Mouse (Mus musculus) intestine, embryonic 16.5 days (tissue): ENCODE measurements around the gene Ptcd1. TPM values are rescaled to one million over a fixed set of nuclear protein-coding genes. Genes with fewer than 3 reads are reported as not detected.
"Not testable (repeated sequence)": the region's sequence is repeated elsewhere in the genome, so short reads cannot be mapped to it uniquely, and the experiment has no call there.

ENCODE experiments used
- ATAC-seq: fragments of 200-750 bp; cut with Nextera tagmentation; 2 replicates; pipeline ENCODE4 v1.8.0; 2017; ENCODE audit warnings: moderate TSS enrichment, moderate library complexity
- H3K27ac ChIP-seq: fragments of 300-500 bp; sonication (generic); 2 replicates; pipeline ENCODE4 v1.5.1; 2014; ENCODE audit warnings: mild to moderate bottlenecking, low read length
- H3K27me3 ChIP-seq: fragments of 300-500 bp; sonication (generic); replicated peaks from 2 replicates; pipeline ENCODE4 v1.6.1; 2014; ENCODE audit warnings: low read length, control low read depth, mixed read lengths; ENCODE audit not compliant: control insufficient read depth, insufficient read depth
- H3K36me3 ChIP-seq: fragments of 300-500 bp; sonication (generic); 2 replicates; pipeline ENCODE4 v1.6.1; 2014; ENCODE audit warnings: low read length, control low read depth; ENCODE audit not compliant: control insufficient read depth, insufficient read depth
- H3K4me1 ChIP-seq: fragments of 300-500 bp; sonication (generic); 2 replicates; pipeline ENCODE4 v1.6.1; 2014; ENCODE audit warnings: low read length, control low read depth, mixed read lengths; ENCODE audit not compliant: control insufficient read depth, insufficient read depth
- H3K4me2 ChIP-seq: fragments of 300-500 bp; sonication (generic); 2 replicates; pipeline ENCODE4 v1.6.1; 2014; ENCODE audit warnings: low read depth, low read length, control low read depth
- H3K4me3 ChIP-seq: fragments of 300-500 bp; sonication (generic); 2 replicates; pipeline ENCODE4 v1.5.1; 2014; ENCODE audit warnings: mild to moderate bottlenecking, low read length
- H3K9ac ChIP-seq: fragments of 300-500 bp; sonication (generic); 2 replicates; pipeline ENCODE4 v1.6.1; 2014; ENCODE audit warnings: low read depth, low read length
- H3K9me3 ChIP-seq: fragments of 300-500 bp; sonication (generic); 2 replicates; pipeline ENCODE4 v1.6.1; 2016; ENCODE audit warnings: low read length, control low read depth; ENCODE audit not compliant: control insufficient read depth
- WGBS: fragments of 180-500 bp; shearing (Covaris S2); extraction: QIAGEN DNeasy Blood & Tissue Kit; methylation state at CpG from one replicate; pipeline ENCODE4 v1.1.7; 2014; 5-methylcytosine and 5-hydroxymethylcytosine counted together
- polyA plus RNA-seq: library from polyadenylated mRNA; unstranded; fragments of >200 nt; fragmentation: Nextera tagmentation; extraction: Ambion mirVana; gene quantifications from 2 replicates; pipeline ENCODE4 v1.2.1, GENCODE M21; 2015

Ptcd1 gene
- polyA plus RNA-seq: 14.7 and 15.8 TPM in 2 replicates

- peaks cover 15% of the 10 kb centered on the region for H3K4me1 ChIP-seq
- H3K9me3 ChIP-seq: no peaks in the 10 kb centered on the region
- H3K27ac ChIP-seq: peak within 1 kb of the TSS; percentile 94
- H3K36me3 ChIP-seq: peaks cover under 1% of the 10 kb centered on the region; the same call in 1 of the 2 replicates
- H3K4me3 ChIP-seq: peak within 1 kb of the TSS; percentile 91
- no peaks in the 10 kb centered on the region for H3K27me3 ChIP-seq
- peak within 1 kb of the TSS; percentile 84 for H3K4me2 ChIP-seq
- peak within 1 kb of the TSS; percentile 93 for H3K9ac ChIP-seq
- ATAC-seq: peak; percentile 96
- 1% methylated on average over 51 of the region's 51 CpGs for WGBS
These were observed at the start of gene Ptcd1, which contains the start of gene Cpsf4 for GRCm38 (mm10) chr5:145166536-145167305. Ptcd1 (minus strand) TSS chr5:145167108. Cpsf4 (plus strand) TSS chr5:145167213.

- Histone ChIP-seq H3K27ac (no peak overlapping the region), H3K9me3 (no peaks in the 10 kb centered on the region), H3K27me3 (no peaks in the 10 kb centered on the region), H3K9ac (no peak overlapping the region), H3K4me1 (no peaks in the 10 kb centered on the region), H3K4me2 (no peak overlapping the region), H3K36me3 (peaks cover 9% of the 10 kb centered on the region), H3K4me3 (no peak overlapping the region)
- no peak for ATAC-seq
- WGBS: 71% methylated on average over 4 of the region's 4 CpGs
These were observed 47.8 kb upstream of the Ptcd1 start for GRCm38 (mm10) chr5:145214679-145215078.

GRCm38 (mm10) chr5:145213505-145213904 is 46.6 kb upstream of the Ptcd1 start:
- H3K4me1 ChIP-seq: no peaks in the 10 kb centered on the region
- peaks cover 3% of the 10 kb centered on the region for H3K36me3 ChIP-seq
- H3K9ac ChIP-seq: no peak overlapping the region
- ATAC-seq: no peak
- no peaks in the 10 kb centered on the region for H3K27me3 ChIP-seq
- WGBS: 91% methylated on average over 3 of the region's 3 CpGs
- no peak overlapping the region for H3K4me2 ChIP-seq
- no peak overlapping the region for H3K4me3 ChIP-seq
- H3K9me3 ChIP-seq: no peaks in the 10 kb centered on the region
- H3K27ac ChIP-seq: no peak overlapping the region

GRCm38 (mm10) chr5:145212216-145212615 is 45.3 kb upstream of the Ptcd1 start:
- ATAC-seq: no peak

GRCm38 (mm10) chr5:145211340-145211739 is 44.4 kb upstream of the Ptcd1 start:
- Histone ChIP-seq H3K9me3 (no peaks in the 10 kb centered on the region), H3K36me3 (no peaks in the 10 kb centered on the region; the same call in 1 of the 2 replicates)
- WGBS: 86% methylated on average over 4 of the region's 4 CpGs

More at GRCm38 (mm10) chr5:145212216-145212615, 45.3 kb upstream of the Ptcd1 start:
- H3K4me1 ChIP-seq: no peaks in the 10 kb centered on the region
- H3K36me3 ChIP-seq: no peaks in the 10 kb centered on the region; the same call in 1 of the 2 replicates
- no peaks in the 10 kb centered on the region for H3K9me3 ChIP-seq
- WGBS: 89% methylated on average over 4 of the region's 4 CpGs
- H3K9ac ChIP-seq: no peak overlapping the region
- H3K27me3 ChIP-seq: no peaks in the 10 kb centered on the region
- H3K27ac ChIP-seq: no peak overlapping the region
- H3K4me2 ChIP-seq: no peak overlapping the region
- no peak overlapping the region for H3K4me3 ChIP-seq

GRCm38 (mm10) chr5:145208391-145208790 is 41.5 kb upstream of the Ptcd1 start:
- not testable (repeated sequence) for ATAC-seq
- WGBS: 40% methylated on average over 11 of the region's 11 CpGs
- peaks cover 11% of the 10 kb centered on the region for H3K4me1 ChIP-seq

More at GRCm38 (mm10) chr5:145211340-145211739, 44.4 kb upstream of the Ptcd1 start:
- no peaks in the 10 kb centered on the region for H3K27me3 ChIP-seq
- no peak overlapping the region for H3K4me2 ChIP-seq
- H3K4me3 ChIP-seq: no peak overlapping the region
- no peak for ATAC-seq
- H3K4me1 ChIP-seq: no peaks in the 10 kb centered on the region
- no peak overlapping the region for H3K27ac ChIP-seq
- H3K9ac ChIP-seq: no peak overlapping the region

GRCm38 (mm10) chr5:145207954-145208353 is 41.0 kb upstream of the Ptcd1 start:
- Histone ChIP-seq H3K36me3 (no peaks in the 10 kb centered on the region), H3K4me2 (no peak overlapping the region), H3K9me3 (no peaks in the 10 kb centered on the region), H3K4me3 (no peak overlapping the region), H3K27ac (no peak overlapping the region), H3K9ac (no peak overlapping the region), H3K4me1 (peaks cover 11% of the 10 kb centered on the region), H3K27me3 (no peaks in the 10 kb centered on the region)
- no peak for ATAC-seq
- WGBS: 76% methylated on average over 6 of the region's 6 CpGs

More at GRCm38 (mm10) chr5:145208391-145208790, 41.5 kb upstream of the Ptcd1 start:
- not testable (repeated sequence) for H3K9ac ChIP-seq, H3K27me3 ChIP-seq, H3K9me3 ChIP-seq, H3K27ac ChIP-seq, H3K4me3 ChIP-seq, H3K36me3 ChIP-seq, H3K4me2 ChIP-seq

- Histone ChIP-seq H3K4me3 (no peak overlapping the region), H3K4me2 (no peak overlapping the region), H3K4me1 (peaks cover 11% of the 10 kb centered on the region), H3K36me3 (no peaks in the 10 kb centered on the region), H3K9ac (no peak overlapping the region), H3K27me3 (no peaks in the 10 kb centered on the region), H3K9me3 (no peaks in the 10 kb centered on the region), H3K27ac (no peak overlapping the region)
- WGBS: 96% methylated on average over 6 of the region's 6 CpGs
- no peak for ATAC-seq
These were observed 40.5 kb upstream of the Ptcd1 start for GRCm38 (mm10) chr5:145207385-145207784.

- ATAC-seq: no peak
- H3K27me3 ChIP-seq: no peaks in the 10 kb centered on the region
- H3K9me3 ChIP-seq: no peaks in the 10 kb centered on the region
- H3K9ac ChIP-seq: peak overlapping the region; percentile 57; the same call in 1 of the 2 replicates
- 16% methylated on average over 9 of the region's 9 CpGs for WGBS
- peaks cover 20% of the 10 kb centered on the region for H3K4me1 ChIP-seq
- no peak overlapping the region for H3K27ac ChIP-seq
- no peaks in the 10 kb centered on the region for H3K36me3 ChIP-seq
- H3K4me2 ChIP-seq: peak overlapping the region; percentile 67
- peak overlapping the region; percentile 36 for H3K4me3 ChIP-seq
These were observed 38.1 kb upstream of the Ptcd1 start for GRCm38 (mm10) chr5:145205041-145205440.
